Mouse (Mus musculus): ENCODE measurements around the gene Selplg.

- no peak for TF ChIP-seq CTCF (IDR thresholded peaks at IDR 0.05; ENCODE audit: borderline replicate concordance, insufficient read depth, low read depth, low read length)
- no peak for TF ChIP-seq POLR2A (IDR thresholded peaks at IDR 0.05; ENCODE audit: borderline replicate concordance, insufficient read depth, low read length)
Observed at GRCm38 (mm10) chr5:113768806-113769205, 63.6 kb downstream of the Selplg start.
